13 mouse cellular contexts compared by ENCODE assay signal in genomic region chr17:11076319-11076903, GRCm38 (mm10).
A peak's percentile ranks its signal among the peaks of the same experiment; 100 is the strongest.
DNase-seq lines count a peak whose midpoint lies in the region; ATAC-seq lines count a peak whose summit lies in the region.
"Had no signal": no experiment of that assay in that cellular context is flagged by ENCODE, and none has a peak within 500 bp of the region (broad histone marks: within the 10 kb centered on the region; RNA-seq: fewer than 3 reads in every experiment).

No protein-coding gene starts in this region.

- H3K27me3 ChIP-seq in kidney, embryonic 15.5 days, result no peaks in the 10 kb centered on the region
- H3K27me3 ChIP-seq: Patski; stomach, embryonic 15.5 days had no signal

- peak; percentile 62 for ATAC-seq in frontal cortex, adult (ENCODE audit: low TSS enrichment)
- ATAC-seq in kidney, embryonic 15.5 days (replicated peaks; ENCODE audit: low FRiP score), result no peak
- ATAC-seq: Patski had no signal

- H3K36me3 ChIP-seq in kidney, embryonic 15.5 days, result no peaks in the 10 kb centered on the region
- H3K36me3 ChIP-seq: stomach, embryonic 15.5 days had no signal

- H3K27ac ChIP-seq in kidney, embryonic 15.5 days, result no peak overlapping the region
- H3K27ac ChIP-seq: stomach, embryonic 15.5 days had no signal

- H3K4me1 ChIP-seq in kidney, embryonic 15.5 days, result no peaks in the 10 kb centered on the region
- H3K4me1 ChIP-seq: stomach, embryonic 15.5 days had no signal

- no peak for DNase-seq in frontal cortex, postnatal 25 days (ENCODE audit: low spot score in 2 of 2)
- DNase-seq in frontal cortex, postnatal 10 days (ENCODE audit: low spot score in 2 of 2), result peak; percentile 26 to 29
- peak; percentile 54 for DNase-seq in mesoderm, embryonic 11.5 days (ENCODE audit: low read depth, low spot score)
- DNase-seq in right cerebral cortex, adult 2 months (ENCODE audit: low spot score in 2 of 2), result peak; percentile 51 to 52
- no peak for DNase-seq in adrenal gland, adult (ENCODE audit: inconsistent age in 2 of 2, low spot score in 1 of 2)
- DNase-seq in ovary, postnatal 10 days (ENCODE audit: low spot score), result no peak
- DNase-seq: cerebellum, adult 11 months; heart, postnatal 10 days; lung, adult 18-20 months had no signal

- H3K4me2 ChIP-seq in kidney, embryonic 15.5 days, result no peak overlapping the region
- H3K4me2 ChIP-seq: stomach, embryonic 15.5 days had no signal

- no peaks in the 10 kb centered on the region for H3K9me3 ChIP-seq in kidney, embryonic 15.5 days (replicated peaks)
- H3K9me3 ChIP-seq: stomach, embryonic 15.5 days had no signal

- H3K4me3 ChIP-seq in kidney, embryonic 15.5 days (replicated peaks), result no peak overlapping the region
- H3K4me3 ChIP-seq: stomach, embryonic 15.5 days had no signal

- WGBS in kidney, embryonic 15.5 days, result 60% methylated on average over 6 of the region's 6 CpGs

- no peak overlapping the region for H3K9ac ChIP-seq in kidney, embryonic 15.5 days
- H3K9ac ChIP-seq: stomach, embryonic 15.5 days had no signal

Comparison
In these comparisons a context has a peak if more than half of its experiments do, and no peak if none do; other contexts are left out.
1. DNase-seq: peak in frontal cortex, postnatal 10 days (2 of 2), mesoderm, embryonic 11.5 days (single experiment) and right cerebral cortex, adult 2 months (2 of 2); none in frontal cortex, postnatal 25 days (0 of 2), adrenal gland, adult (0 of 2) and ovary, postnatal 10 days (single experiment).